ENCODE assay signal across 7 mouse cellular contexts in genomic region chr2:62412081-62412821, GRCm38 (mm10). TPM values are rescaled to one million over a fixed set of nuclear protein-coding genes. Genes with fewer than 3 reads are reported as not detected.
DNase-seq lines count a peak whose midpoint lies in the region; ATAC-seq and TF ChIP-seq lines count a peak whose summit lies in the region.

Gene Dpp4 (minus strand): TSS chr2:62412231.

- H3K9me3 ChIP-seq in forebrain, embryonic 13.5 days (replicated peaks), result no peaks in the 10 kb centered on the region
- H3K9me3 ChIP-seq in liver, embryonic 11.5 days (ENCODE audit: control insufficient read depth, low read length), result no peaks in the 10 kb centered on the region
- H3K9me3 ChIP-seq in stomach, postnatal 0 days (ENCODE audit: control insufficient read depth, low read length), result no peaks in the 10 kb centered on the region

- no peaks in the 10 kb centered on the region for H3K36me3 ChIP-seq in thymus, adult 2 months (ENCODE audit: control insufficient read depth, insufficient read depth, low read length)
- H3K36me3 ChIP-seq in forebrain, embryonic 13.5 days (ENCODE audit: poor library complexity, severe bottlenecking), result no peaks in the 10 kb centered on the region
- H3K36me3 ChIP-seq in liver, embryonic 11.5 days (ENCODE audit: control insufficient read depth, insufficient read depth, low read length), result no peaks in the 10 kb centered on the region
- H3K36me3 ChIP-seq in stomach, postnatal 0 days (ENCODE audit: control insufficient read depth, insufficient read depth, low read length), result no peaks in the 10 kb centered on the region

- peak within 1 kb of the TSS; percentile 61 for H3K9ac ChIP-seq in forebrain, embryonic 13.5 days
- peak within 1 kb of the TSS; percentile 46 for H3K9ac ChIP-seq in liver, embryonic 11.5 days (ENCODE audit: low read depth, low read length)
- peak within 1 kb of the TSS; percentile 58 for H3K9ac ChIP-seq in stomach, postnatal 0 days (ENCODE audit: low read length)

- no peaks in the 10 kb centered on the region for H3K27me3 ChIP-seq in thymus, adult 2 months (ENCODE audit: control insufficient read depth, insufficient read depth, low read length)
- H3K27me3 ChIP-seq in forebrain, embryonic 13.5 days, result peaks cover 25% of the 10 kb centered on the region
- H3K27me3 ChIP-seq in liver, embryonic 11.5 days (replicated peaks; ENCODE audit: control insufficient read depth, insufficient read depth, low read length), result peaks cover 4% of the 10 kb centered on the region; the same call in 1 of the 2 replicates
- no peaks in the 10 kb centered on the region for H3K27me3 ChIP-seq in stomach, postnatal 0 days (ENCODE audit: control insufficient read depth, insufficient read depth, low read length)

- H3K27ac ChIP-seq in thymus, adult 2 months (ENCODE audit: control insufficient read depth, insufficient read depth, low read length), result peak within 1 kb of the TSS; percentile 79
- no peak within 1 kb of the TSS for H3K27ac ChIP-seq in forebrain, embryonic 13.5 days
- no peak within 1 kb of the TSS for H3K27ac ChIP-seq in liver, embryonic 11.5 days (ENCODE audit: low read depth, low read length)
- 0 out of 2 replicates have a peak within 1 kb of the TSS, but pooled peaks have one; percentile 18 for H3K27ac ChIP-seq in stomach, postnatal 0 days (replicated peaks)

- peaks cover 12% of the 10 kb centered on the region for H3K4me1 ChIP-seq in thymus, adult 2 months (replicated peaks; ENCODE audit: control insufficient read depth, insufficient read depth, low read length)
- H3K4me1 ChIP-seq in forebrain, embryonic 13.5 days, result peaks cover 12% of the 10 kb centered on the region
- H3K4me1 ChIP-seq in liver, embryonic 11.5 days (replicated peaks; ENCODE audit: control insufficient read depth, insufficient read depth, low read length), result no peaks in the 10 kb centered on the region
- H3K4me1 ChIP-seq in stomach, postnatal 0 days (replicated peaks; ENCODE audit: control insufficient read depth, insufficient read depth), result no peaks in the 10 kb centered on the region

- DNase-seq in thymus, adult 2 months, result no peak
- no peak for DNase-seq in thymus, postnatal 14 days
- DNase-seq in liver, embryonic 11.5 days (ENCODE audit: low spot score), result no peak
- DNase-seq in stomach, postnatal 0 days (ENCODE audit: low spot score), result no peak
- DNase-seq in Muller cell, postnatal 12 days (ENCODE audit: inconsistent ontology term), result no peak
- no peak for DNase-seq in spleen, postnatal 10 days (ENCODE audit: low spot score in 2 of 2)

- TF ChIP-seq CTCF in thymus, adult 2 months (IDR thresholded peaks at IDR 0.05; ENCODE audit: borderline replicate concordance, control insufficient read depth, extremely low read depth, insufficient read depth, low read length, poor library complexity), result no peak
- TF ChIP-seq CTCF in stomach, postnatal 0 days (IDR thresholded peaks at IDR 0.05; ENCODE audit: low read depth), result no peak

- H3K4me2 ChIP-seq in forebrain, embryonic 13.5 days, result peak within 1 kb of the TSS; percentile 83
- peak within 1 kb of the TSS; percentile 76 for H3K4me2 ChIP-seq in liver, embryonic 11.5 days
- H3K4me2 ChIP-seq in stomach, postnatal 0 days (replicated peaks; ENCODE audit: low read depth), result peak within 1 kb of the TSS; percentile 83

- WGBS in thymus, adult 2 months, result 36% methylated on average over 13 of the region's 13 CpGs
- 53% methylated on average over 13 of the region's 13 CpGs for WGBS in forebrain, embryonic 13.5 days
- WGBS in liver, embryonic 11.5 days, result 49% methylated on average over 13 of the region's 13 CpGs
- WGBS in stomach, postnatal 0 days, result 54% methylated on average over 13 of the region's 13 CpGs

- no peak for TF ChIP-seq POLR2A in thymus, adult 2 months (IDR thresholded peaks at IDR 0.05; ENCODE audit: control insufficient read depth, extremely low read depth, insufficient read depth, low read length, poor library complexity)

- no peak for ATAC-seq in forebrain, embryonic 13.5 days
- no peak for ATAC-seq in liver, embryonic 11.5 days (replicated peaks; ENCODE audit: low FRiP score)
- no peak for ATAC-seq in stomach, postnatal 0 days (ENCODE audit: low FRiP score, low TSS enrichment)

- peak within 1 kb of the TSS; percentile 83 for H3K4me3 ChIP-seq in thymus, adult 2 months (ENCODE audit: control insufficient read depth, insufficient read depth, low read length)
- peak within 1 kb of the TSS; percentile 42 for H3K4me3 ChIP-seq in forebrain, embryonic 13.5 days
- H3K4me3 ChIP-seq in liver, embryonic 11.5 days (ENCODE audit: low read depth, low read length), result peak within 1 kb of the TSS; percentile 49
- peak within 1 kb of the TSS; percentile 45 for H3K4me3 ChIP-seq in stomach, postnatal 0 days (ENCODE audit: low read depth, low read length)

- TF ChIP-seq EP300 in stomach, postnatal 0 days (optimal IDR thresholded peaks at IDR 0.05), result no peak

RNA-seq across cellular contexts. Expression of gene Dpp4, which starts in this region (rescaled TPM):
- 20.0 and 23.5 TPM in 2 replicates for polyA plus RNA-seq in thymus, adult 2 months (2012; rRNA removed)
- polyA plus RNA-seq in forebrain, embryonic 13.5 days (2015; fragmentation: Nextera tagmentation; extraction: Ambion mirVana), result 0.47 and 0.56 TPM in 2 replicates
- polyA plus RNA-seq in liver, embryonic 11.5 days (2014; fragmentation: Nextera tagmentation; extraction: Ambion mirVana), result 6.2 and 7.2 TPM in 2 replicates
- 4.6 and 4.8 TPM in 2 replicates for polyA plus RNA-seq in stomach, postnatal 0 days (2015; fragmentation: Nextera tagmentation; extraction: Ambion mirVana)

Comparison
In these comparisons a context has a peak if more than half of its experiments do, and no peak if none do; other contexts are left out.
1. H3K27ac ChIP-seq: peak in thymus, adult 2 months (single experiment) and stomach, postnatal 0 days (single experiment); none in forebrain, embryonic 13.5 days (single experiment) and liver, embryonic 11.5 days (single experiment).
2. Peak in every context shown above with its lines, with median percentiles within 50 percentile points of each other: H3K4me3 ChIP-seq, H3K4me2 ChIP-seq and H3K9ac ChIP-seq.